Mouse (Mus musculus): ENCODE measurements around the gene Erbin. TPM values are rescaled to one million over a fixed set of nuclear protein-coding genes. Genes with fewer than 3 reads are reported as not detected.

Erbin gene
- polyA plus RNA-seq, 1 experiment: 25.5 TPM

- TF ChIP-seq CTCF (IDR thresholded peaks at IDR 0.05; ENCODE audit: extremely low read depth, insufficient read depth, low read length) (no peak), POLR2A (IDR thresholded peaks at IDR 0.05; ENCODE audit: extremely low read depth, insufficient read depth, low read length) (no peak)
- Histone ChIP-seq H3K4me1 (ENCODE audit: control insufficient read depth, insufficient read depth, low read length) (no peaks in the 10 kb centered on the region), H3K27ac (ENCODE audit: insufficient read depth, low read length) (no peak overlapping the region), H3K4me3 (ENCODE audit: insufficient read depth, low read length) (no peak overlapping the region)
Observed at GRCm38 (mm10) chr13:103838619-103839018, 81.7 kb downstream of the Erbin start.

- no peak overlapping the region for H3K4me3 ChIP-seq (ENCODE audit: insufficient read depth, low read length)
- TF ChIP-seq POLR2A (IDR thresholded peaks at IDR 0.05; ENCODE audit: extremely low read depth, insufficient read depth, low read length) (no peak), CTCF (IDR thresholded peaks at IDR 0.05; ENCODE audit: extremely low read depth, insufficient read depth, low read length) (no peak)
- H3K4me1 ChIP-seq (ENCODE audit: control insufficient read depth, insufficient read depth, low read length): no peaks in the 10 kb centered on the region
Observed at GRCm38 (mm10) chr13:103829623-103830135, 90.6 kb downstream of the Erbin start.

GRCm38 (mm10) chr13:103822270-103822669 lies 98.0 kb downstream of the Erbin start:
- no peak for TF ChIP-seq CTCF (IDR thresholded peaks at IDR 0.05; ENCODE audit: extremely low read depth, insufficient read depth, low read length)
- TF ChIP-seq POLR2A (IDR thresholded peaks at IDR 0.05; ENCODE audit: extremely low read depth, insufficient read depth, low read length): no peak

More at GRCm38 (mm10) chr13:103829623-103830135, 90.6 kb downstream of the Erbin start:
- H3K27ac ChIP-seq (ENCODE audit: insufficient read depth, low read length): no peak overlapping the region

GRCm38 (mm10) chr13:103819377-103819776 lies 100.9 kb downstream of the Erbin start:
- Histone ChIP-seq H3K27ac (ENCODE audit: insufficient read depth, low read length) (no peak overlapping the region), H3K4me1 (ENCODE audit: control insufficient read depth, insufficient read depth, low read length) (no peaks in the 10 kb centered on the region), H3K4me3 (ENCODE audit: insufficient read depth, low read length) (no peak overlapping the region)
- TF ChIP-seq CTCF (IDR thresholded peaks at IDR 0.05; ENCODE audit: extremely low read depth, insufficient read depth, low read length) (no peak), POLR2A (IDR thresholded peaks at IDR 0.05; ENCODE audit: extremely low read depth, insufficient read depth, low read length) (no peak)

More at GRCm38 (mm10) chr13:103822270-103822669, 98.0 kb downstream of the Erbin start:
- Histone ChIP-seq H3K27ac (ENCODE audit: insufficient read depth, low read length) (no peak overlapping the region), H3K4me3 (ENCODE audit: insufficient read depth, low read length) (no peak overlapping the region), H3K4me1 (ENCODE audit: control insufficient read depth, insufficient read depth, low read length) (no peaks in the 10 kb centered on the region)

- no peak overlapping the region for H3K27ac ChIP-seq (ENCODE audit: insufficient read depth, low read length)
- no peak for TF ChIP-seq POLR2A (IDR thresholded peaks at IDR 0.05; ENCODE audit: extremely low read depth, insufficient read depth, low read length)
- no peak for TF ChIP-seq CTCF (IDR thresholded peaks at IDR 0.05; ENCODE audit: extremely low read depth, insufficient read depth, low read length)
Observed at GRCm38 (mm10) chr13:103817935-103818334, 102.4 kb downstream of the Erbin start.

GRCm38 (mm10) chr13:103807464-103807863 lies 112.8 kb downstream of the Erbin start:
- Histone ChIP-seq H3K27ac (ENCODE audit: insufficient read depth, low read length) (no peak overlapping the region), H3K4me3 (ENCODE audit: insufficient read depth, low read length) (no peak overlapping the region), H3K4me1 (ENCODE audit: control insufficient read depth, insufficient read depth, low read length) (0 out of 2 replicates have a peak, but pooled peaks cover 1% of the 10 kb centered on the region)
- no peak for TF ChIP-seq POLR2A (IDR thresholded peaks at IDR 0.05; ENCODE audit: extremely low read depth, insufficient read depth, low read length)
- no peak for TF ChIP-seq CTCF (IDR thresholded peaks at IDR 0.05; ENCODE audit: extremely low read depth, insufficient read depth, low read length)

More at GRCm38 (mm10) chr13:103817935-103818334, 102.4 kb downstream of the Erbin start:
- Histone ChIP-seq H3K4me3 (ENCODE audit: insufficient read depth, low read length) (no peak overlapping the region), H3K4me1 (ENCODE audit: control insufficient read depth, insufficient read depth, low read length) (no peaks in the 10 kb centered on the region)

- H3K4me3 ChIP-seq (ENCODE audit: insufficient read depth, low read length): no peak overlapping the region
- TF ChIP-seq POLR2A (IDR thresholded peaks at IDR 0.05; ENCODE audit: extremely low read depth, insufficient read depth, low read length) (no peak), CTCF (IDR thresholded peaks at IDR 0.05; ENCODE audit: extremely low read depth, insufficient read depth, low read length) (no peak)
- H3K27ac ChIP-seq (ENCODE audit: insufficient read depth, low read length): no peak overlapping the region
- H3K4me1 ChIP-seq (ENCODE audit: control insufficient read depth, insufficient read depth, low read length): 0 out of 2 replicates have a peak, but pooled peaks cover 1% of the 10 kb centered on the region
Observed at GRCm38 (mm10) chr13:103806210-103806851, 114.0 kb downstream of the Erbin start.

GRCm38 (mm10) chr13:103803721-103804120 lies 116.6 kb downstream of the Erbin start:
- no peak for TF ChIP-seq POLR2A (IDR thresholded peaks at IDR 0.05; ENCODE audit: extremely low read depth, insufficient read depth, low read length)
- TF ChIP-seq CTCF (IDR thresholded peaks at IDR 0.05; ENCODE audit: extremely low read depth, insufficient read depth, low read length): no peak
- Histone ChIP-seq H3K27ac (ENCODE audit: insufficient read depth, low read length) (no peak overlapping the region), H3K4me3 (ENCODE audit: insufficient read depth, low read length) (no peak overlapping the region), H3K4me1 (ENCODE audit: control insufficient read depth, insufficient read depth, low read length) (0 out of 2 replicates have a peak, but pooled peaks cover 1% of the 10 kb centered on the region)

- Histone ChIP-seq H3K4me3 (ENCODE audit: insufficient read depth, low read length) (no peak overlapping the region), H3K4me1 (ENCODE audit: control insufficient read depth, insufficient read depth, low read length) (no peaks in the 10 kb centered on the region), H3K27ac (ENCODE audit: insufficient read depth, low read length) (no peak overlapping the region)
- TF ChIP-seq POLR2A (IDR thresholded peaks at IDR 0.05; ENCODE audit: extremely low read depth, insufficient read depth, low read length): no peak
- no peak for TF ChIP-seq CTCF (IDR thresholded peaks at IDR 0.05; ENCODE audit: extremely low read depth, insufficient read depth, low read length)
Observed at GRCm38 (mm10) chr13:103801021-103801420, 119.3 kb downstream of the Erbin start.

Data from cortical plate, adult 2 months (tissue).